Mouse (Mus musculus) left cerebral cortex, adult 2 months (tissue): ENCODE data around the gene Txnrd1. TPM values are rescaled to one million over a fixed set of nuclear protein-coding genes. Genes with fewer than 3 reads are reported as not detected.

ENCODE experiments used
- DNase-seq, 2 experiments: peaks; one replicate each; pipeline ENCODE4 v3.0.0; 2021 to 2022; ENCODE audit warnings: low spot score in 2 of 2, mixed read lengths in 1 of 2; ENCODE audit errors: extremely low spot score in 1 of 2
- H3K27ac ChIP-seq: fragments of 200-600 bp; 2 replicates; pipeline ENCODE4 v1.8.1; 2022
- H3K4me3 ChIP-seq: fragments of 200-600 bp; 2 replicates; pipeline ENCODE4 v1.8.1; 2022
- CTCF ChIP-seq: fragments of 200-600 bp; IDR thresholded peaks from 2 replicates; pipeline ENCODE4 v1.8.1; 2022; ENCODE audit warnings: antibody characterized with exemption, mild to moderate bottlenecking, moderate library complexity
- intact Hi-C: fragments of 180-260 bp; cut with DNase I; formaldehyde crosslinking; loops from one replicate; pipeline ENCODE4 v1.15.1; 2025
- total RNA-seq, 2 experiments: library from RNA; stranded (reverse); gene quantifications; 2 replicates each; pipeline ENCODE4 v1.2.3; 2021

The Txnrd1 gene
- total RNA-seq, 2 experiments from 2014 or later = 46.9 to 48.1 TPM

- TF ChIP-seq CTCF = peak; percentile 52
- DNase-seq = no peak
- intact Hi-C loops = no loop called here
- no peak overlapping the region for H3K4me3 ChIP-seq
- H3K27ac ChIP-seq = no peak overlapping the region
Measured at GRCm38 (mm10) chr10:82876076-82876796, 42.5 kb downstream of the Txnrd1 start.

GRCm38 (mm10) chr10:82887354-82887753 lies 53.6 kb downstream of the Txnrd1 start:
- DNase-seq = no peak
- intact Hi-C loops = no loop called here
- H3K4me3 ChIP-seq = no peak overlapping the region
- H3K27ac ChIP-seq = no peak overlapping the region
- no peak for TF ChIP-seq CTCF

- Histone ChIP-seq H3K27ac (no peak overlapping the region), H3K4me3 (no peak overlapping the region)
- intact Hi-C loops = no loop called here
- no peak for TF ChIP-seq CTCF
- no peak for DNase-seq
Measured at GRCm38 (mm10) chr10:82888576-82888975, 54.8 kb downstream of the Txnrd1 start.

- no peak for TF ChIP-seq CTCF
- intact Hi-C loops = no loop called here
- H3K27ac ChIP-seq = no peak overlapping the region
- no peak overlapping the region for H3K4me3 ChIP-seq
- no peak for DNase-seq
Measured at GRCm38 (mm10) chr10:82889447-82889973, 55.8 kb downstream of the Txnrd1 start.

- no peak for TF ChIP-seq CTCF
- no peak for DNase-seq
- Histone ChIP-seq H3K27ac (no peak overlapping the region), H3K4me3 (no peak overlapping the region)
- intact Hi-C loops = no loop called here
Measured at GRCm38 (mm10) chr10:82890936-82891335, 57.2 kb downstream of the Txnrd1 start.

- TF ChIP-seq CTCF = no peak
- H3K4me3 ChIP-seq = no peak overlapping the region
- DNase-seq = no peak
- intact Hi-C loops = no loop called here
- H3K27ac ChIP-seq = no peak overlapping the region
Measured at GRCm38 (mm10) chr10:82891427-82891826, 57.7 kb downstream of the Txnrd1 start.

GRCm38 (mm10) chr10:82892442-82893055 lies 58.8 kb downstream of the Txnrd1 start:
- Histone ChIP-seq H3K27ac (no peak overlapping the region), H3K4me3 (no peak overlapping the region)
- DNase-seq = no peak
- TF ChIP-seq CTCF = no peak
- intact Hi-C loops = no loop called here

- DNase-seq = peak; percentile 38 to 41
- TF ChIP-seq CTCF = no peak
- Histone ChIP-seq H3K4me3 (no peak overlapping the region), H3K27ac (no peak overlapping the region)
- intact Hi-C loops = no loop called here
Measured at GRCm38 (mm10) chr10:82893872-82894650, 60.3 kb downstream of the Txnrd1 start.

- Histone ChIP-seq H3K27ac (no peak overlapping the region), H3K4me3 (no peak overlapping the region)
- DNase-seq = no peak
- TF ChIP-seq CTCF = no peak
- intact Hi-C loops = no loop called here
Measured at GRCm38 (mm10) chr10:82897936-82898335, 64.2 kb downstream of the Txnrd1 start.

GRCm38 (mm10) chr10:82898893-82899292 lies 65.1 kb downstream of the Txnrd1 start:
- H3K27ac ChIP-seq = no peak overlapping the region
- no peak overlapping the region for H3K4me3 ChIP-seq
- no peak for TF ChIP-seq CTCF
- intact Hi-C loops = no loop called here
- DNase-seq = no peak

- no peak for DNase-seq
- no peak for TF ChIP-seq CTCF
- Histone ChIP-seq H3K4me3 (no peak overlapping the region), H3K27ac (no peak overlapping the region)
- intact Hi-C loops = no loop called here
Measured at GRCm38 (mm10) chr10:82899810-82900421, 66.2 kb downstream of the Txnrd1 start.

- Histone ChIP-seq H3K4me3 (no peak overlapping the region), H3K27ac (no peak overlapping the region)
- TF ChIP-seq CTCF = no peak
- no peak for DNase-seq
- intact Hi-C loops = no loop called here
Measured at GRCm38 (mm10) chr10:82900546-82900945, 66.8 kb downstream of the Txnrd1 start.
